Mouse (Mus musculus) liver, postnatal 0 days (tissue): ENCODE data around the gene Gjd3.

Experiments
- CTCF ChIP-seq: sonication (generic); IDR thresholded peaks from 2 replicates; pipeline ENCODE4 v1.5.1; 2016; ENCODE audit warnings: antibody characterized with exemption, low read depth
- EP300 ChIP-seq: IDR thresholded peaks from 2 replicates; pipeline ENCODE4 v1.6.1; 2016; ENCODE audit warnings: antibody characterized with exemption, low read depth, mild to moderate bottlenecking

DNA sequence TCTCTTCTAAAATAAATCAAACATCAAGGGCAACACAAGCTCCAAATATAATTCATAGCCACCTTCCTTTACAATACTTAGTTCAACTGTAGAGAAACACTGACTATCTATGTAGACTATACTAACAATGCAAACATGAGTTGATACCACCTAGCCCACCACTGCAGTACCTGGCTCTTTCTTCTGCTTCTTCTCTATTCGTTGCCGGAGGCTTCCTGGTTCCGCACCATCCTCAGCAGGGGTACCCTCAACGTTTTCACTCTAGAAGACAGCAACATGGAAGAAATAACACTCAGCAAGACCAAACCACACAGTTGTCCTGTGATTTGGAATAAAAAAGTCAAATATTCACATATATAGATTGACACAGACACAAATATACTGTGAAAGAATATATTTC is 14.8 kb upstream of the Gjd3 start:
- no peak for TF ChIP-seq EP300
- TF ChIP-seq CTCF, result no peak
